Mouse (Mus musculus) neural tube, postnatal 0 days (tissue): Measurements from ENCODE around the gene Yod1. TPM values are rescaled to one million over a fixed set of nuclear protein-coding genes. Genes with fewer than 3 reads are reported as not detected.

Experiments
- polyA plus RNA-seq: library from polyadenylated mRNA; unstranded; fragments of >200 nt; fragmentation: Nextera tagmentation; extraction: Ambion mirVana; gene quantifications from 2 replicates; pipeline ENCODE4 v1.2.1, GENCODE M21; 2015

The Yod1 gene
- 14.0 and 15.9 TPM in 2 replicates for polyA plus RNA-seq

DNA sequence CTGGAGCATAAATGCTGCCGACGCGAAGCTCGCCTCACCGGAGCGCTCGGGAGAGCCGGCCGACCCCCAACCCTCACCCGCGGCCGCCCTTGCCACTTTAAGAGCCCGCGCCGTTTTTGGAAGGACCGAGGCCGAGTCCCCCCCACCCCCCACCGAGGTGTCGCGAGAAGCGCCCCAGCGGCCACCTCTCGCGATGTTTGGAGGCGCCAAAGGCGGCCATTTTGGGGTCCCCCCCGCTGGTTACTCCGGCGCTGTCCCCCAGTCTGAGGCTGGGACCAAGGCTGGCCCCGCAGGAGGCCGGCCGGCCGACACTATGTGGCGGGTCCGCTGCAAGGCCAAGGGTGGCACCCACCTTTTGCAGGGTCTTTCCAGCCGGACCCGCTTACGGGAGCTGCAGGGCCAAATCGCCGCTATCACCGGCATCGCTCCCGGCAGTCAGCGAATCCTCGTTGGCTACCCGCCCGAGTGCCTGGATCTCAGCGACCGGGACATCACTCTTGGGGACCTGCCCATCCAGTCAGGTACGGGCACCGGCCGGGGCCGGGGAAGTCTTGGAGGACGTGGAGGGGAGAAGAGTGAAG lies at the start of gene Yod1:
TSS of gene Yod1 (plus strand) at position 37 of the 581 bp plus-strand sequence.

DNA sequence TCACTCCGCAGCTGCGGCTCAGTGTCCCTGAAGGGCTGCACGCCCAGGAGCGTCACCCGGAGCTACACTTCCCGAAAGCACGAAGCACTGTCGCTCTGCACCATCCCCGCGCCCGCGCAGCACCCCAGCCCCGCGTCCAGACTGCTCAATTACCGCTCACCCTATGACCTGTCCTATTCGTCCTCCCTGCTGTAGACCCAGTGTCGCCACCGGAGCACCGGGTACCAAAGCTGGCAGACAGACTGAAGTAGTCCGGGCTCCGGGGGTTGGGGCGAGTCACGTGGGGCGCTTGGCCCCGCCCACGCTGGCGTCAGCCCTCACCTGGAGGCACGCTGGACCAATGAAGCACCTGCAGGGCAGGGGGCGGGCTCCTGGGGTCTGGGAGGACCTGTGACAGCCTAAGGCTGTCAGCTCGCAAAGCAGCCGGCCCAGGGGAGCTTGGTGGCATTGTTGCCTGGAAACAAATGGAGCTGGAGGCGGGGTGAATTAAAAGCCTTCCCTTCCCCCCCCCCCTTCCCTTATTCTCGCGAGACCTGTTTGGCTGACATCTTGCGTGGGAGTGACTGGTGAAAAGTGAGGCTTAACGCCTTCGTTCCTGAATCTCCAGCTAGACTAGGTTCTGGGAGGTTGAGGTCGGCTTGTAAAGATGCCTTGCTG lies 1.4 kb upstream of the Yod1 start, which contains the start of gene Gm29427:
TSS of gene Gm29427 (minus strand) at position 239 of the 657 bp plus-strand sequence.

DNA sequence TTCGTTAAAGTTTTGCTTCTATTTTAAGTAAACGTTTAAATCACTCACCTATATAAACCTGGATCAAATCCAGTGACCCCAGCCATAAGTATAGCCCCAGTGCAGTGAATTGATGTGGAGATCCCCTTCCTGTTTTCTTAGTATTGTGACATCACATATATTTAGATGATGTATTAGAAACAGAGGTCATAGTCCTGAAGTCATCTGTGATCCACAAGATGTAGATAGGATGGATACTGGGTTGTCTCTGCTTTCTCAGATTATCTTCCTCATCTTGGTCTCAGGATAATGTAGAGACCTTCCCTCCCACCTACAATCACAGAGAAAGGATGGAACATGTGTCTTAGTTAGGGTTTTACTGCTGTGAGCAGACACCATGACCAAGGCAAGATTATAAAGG lies 12.0 kb downstream of the Yod1 start, which contains the start of gene Pfkfb2:
TSS of gene Pfkfb2 (minus strand) at position 101 of the 400 bp plus-strand sequence.

DNA sequence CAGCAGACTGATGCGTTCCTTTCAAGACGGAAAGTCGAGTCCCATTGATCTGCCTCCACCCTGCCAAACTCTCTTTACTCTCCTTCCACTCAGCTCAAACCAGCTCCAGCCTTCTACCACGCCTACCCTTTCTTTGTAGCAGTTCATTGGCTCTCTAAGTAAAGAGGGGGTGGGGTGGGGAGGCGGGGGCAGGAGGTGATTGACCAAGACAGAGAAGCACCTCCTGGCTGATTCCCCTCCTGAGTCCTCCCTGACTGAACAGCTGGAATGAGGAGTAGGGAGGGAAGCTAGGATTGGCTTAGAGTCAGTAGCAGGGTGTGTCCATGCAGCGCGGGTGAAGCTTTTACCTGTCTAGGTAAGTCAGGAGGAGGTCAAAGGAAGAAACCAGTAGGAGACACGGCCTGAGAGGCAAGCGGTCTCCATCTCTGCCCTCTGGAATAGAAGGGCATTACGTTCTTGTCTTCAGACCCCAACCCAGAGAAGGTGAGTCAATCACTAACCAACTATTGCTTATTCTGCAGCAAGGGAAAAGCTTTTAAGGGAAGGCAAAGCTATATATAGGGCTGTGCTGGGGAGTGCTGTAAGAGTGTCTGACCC lies 14.7 kb downstream of the Yod1 start, which contains the start of gene AA986860:
TSS of gene AA986860 (plus strand) at position 236 of the 597 bp plus-strand sequence.

Other genes starting within 250 kb of the Yod1 start
- not detected in 2 replicates for gene Zp3r, start 87.7 kb upstream of the Yod1 start, polyA plus RNA-seq
- not detected in 2 replicates for gene C4bp, start 55.7 kb upstream of the Yod1 start, polyA plus RNA-seq
- gene Gm29427, start 1.5 kb upstream of the Yod1 start, polyA plus RNA-seq, result not detected in 2 replicates
- gene Pfkfb2, start 11.9 kb downstream of the Yod1 start, polyA plus RNA-seq, result 12.1 and 15.5 TPM in 2 replicates
- 0.66 and 0.84 TPM in 2 replicates for gene AA986860, start 14.6 kb downstream of the Yod1 start, polyA plus RNA-seq
- not detected in 2 replicates for gene Fcamr, start 83.6 kb downstream of the Yod1 start, polyA plus RNA-seq
- gene Pigr, start 109.4 kb downstream of the Yod1 start, polyA plus RNA-seq, result not detected in 2 replicates
- 3.0 and 3.3 TPM in 2 replicates for gene Fcmr, start 148.3 kb downstream of the Yod1 start, polyA plus RNA-seq
- gene Il24, start 170.1 kb downstream of the Yod1 start, polyA plus RNA-seq, result not detected in 2 replicates
- not detected in 2 replicates for gene Il20, start 194.1 kb downstream of the Yod1 start, polyA plus RNA-seq
- gene Il19, start 222.8 kb downstream of the Yod1 start, polyA plus RNA-seq, result not detected in 2 replicates